Mouse (Mus musculus): ENCODE results near the gene Slc1a6. TPM values are rescaled to one million over a fixed set of nuclear protein-coding genes. Genes with fewer than 3 reads are reported as not detected.
A peak's percentile ranks its signal among the peaks of the same experiment; 100 is the strongest.
"Not testable (repeated sequence)": the region's sequence is repeated elsewhere in the genome, so short reads cannot be mapped to it uniquely, and the experiment has no call there.

The Slc1a6 gene
- polyA plus RNA-seq, 1 experiment from 2014 or later, result 0.13 TPM

GRCm38 (mm10) chr10:78787566-78788087 is 7.3 kb downstream of the Slc1a6 start:
- no peaks in the 10 kb centered on the region for H3K36me3 ChIP-seq (replicated peaks; ENCODE audit: insufficient read depth, low read length)
- TF ChIP-seq EP300 (IDR thresholded peaks at IDR 0.05; ENCODE audit: low read depth), result no peak
- TF ChIP-seq CTCF (IDR thresholded peaks at IDR 0.05; ENCODE audit: low read depth), result no peak
- no peaks in the 10 kb centered on the region for H3K9me3 ChIP-seq (ENCODE audit: low read length)
- no peak overlapping the region for H3K4me3 ChIP-seq (ENCODE audit: low read depth, low read length)
- WGBS (ENCODE audit: insufficient replicate concordance), result 14% methylated on average over 22 of the region's 22 CpGs
- no peak overlapping the region for H3K9ac ChIP-seq (replicated peaks)
- ATAC-seq, result no peak
- H3K27ac ChIP-seq (ENCODE audit: low read depth), result no peak overlapping the region
- no peaks in the 10 kb centered on the region for H3K4me1 ChIP-seq (ENCODE audit: insufficient read depth)
- H3K4me2 ChIP-seq (ENCODE audit: low read depth, low read length), result peak overlapping the region; percentile 44; the same call in 1 of the 2 replicates
- no peaks in the 10 kb centered on the region for H3K27me3 ChIP-seq (ENCODE audit: insufficient read depth, low read length)
- DNase-seq, result no peak

GRCm38 (mm10) chr10:78790561-78790960 is 10.3 kb downstream of the Slc1a6 start:
- WGBS (ENCODE audit: insufficient replicate concordance), result 25% methylated on average over 1 of the region's 1 CpGs
- DNase-seq (no peak), ATAC-seq (no peak)
- no peaks in the 10 kb centered on the region for H3K27me3 ChIP-seq (ENCODE audit: insufficient read depth, low read length)
- H3K4me2 ChIP-seq (ENCODE audit: low read depth, low read length), result no peak overlapping the region
- no peak overlapping the region for H3K27ac ChIP-seq (ENCODE audit: low read depth)
- no peak overlapping the region for H3K4me3 ChIP-seq (ENCODE audit: low read depth, low read length)
- no peaks in the 10 kb centered on the region for H3K9me3 ChIP-seq (ENCODE audit: low read length)
- no peaks in the 10 kb centered on the region for H3K4me1 ChIP-seq (ENCODE audit: insufficient read depth)
- 0 out of 2 replicates have a peak, but pooled peaks have one; percentile 3 for TF ChIP-seq CTCF (IDR thresholded peaks at IDR 0.05; ENCODE audit: low read depth)
- no peak for TF ChIP-seq EP300 (IDR thresholded peaks at IDR 0.05; ENCODE audit: low read depth)
- no peaks in the 10 kb centered on the region for H3K36me3 ChIP-seq (replicated peaks; ENCODE audit: insufficient read depth, low read length)
- no peak overlapping the region for H3K9ac ChIP-seq (replicated peaks)

GRCm38 (mm10) chr10:78801449-78801848 is 21.2 kb downstream of the Slc1a6 start:
- H3K4me1 ChIP-seq (ENCODE audit: insufficient read depth), result no peaks in the 10 kb centered on the region
- DNase-seq (no peak), ATAC-seq (no peak)
- H3K36me3 ChIP-seq (replicated peaks; ENCODE audit: insufficient read depth, low read length), result no peaks in the 10 kb centered on the region
- no peak for TF ChIP-seq EP300 (IDR thresholded peaks at IDR 0.05; ENCODE audit: low read depth)
- no peak for TF ChIP-seq CTCF (IDR thresholded peaks at IDR 0.05; ENCODE audit: low read depth)
- H3K27ac ChIP-seq (ENCODE audit: low read depth), result no peak overlapping the region
- H3K4me3 ChIP-seq (ENCODE audit: low read depth, low read length), result no peak overlapping the region
- 69% methylated on average over 2 of the region's 2 CpGs for WGBS (ENCODE audit: insufficient replicate concordance)
- H3K9me3 ChIP-seq (ENCODE audit: low read length), result no peaks in the 10 kb centered on the region
- H3K9ac ChIP-seq (replicated peaks), result no peak overlapping the region
- no peaks in the 10 kb centered on the region for H3K27me3 ChIP-seq (ENCODE audit: insufficient read depth, low read length)
- no peak overlapping the region for H3K4me2 ChIP-seq (ENCODE audit: low read depth, low read length)

- H3K4me1 ChIP-seq (ENCODE audit: insufficient read depth), result no peaks in the 10 kb centered on the region
Observed at GRCm38 (mm10) chr10:78812358-78813060, 32.2 kb downstream of the Slc1a6 start.

GRCm38 (mm10) chr10:78840456-78840855 is 60.2 kb downstream of the Slc1a6 start:
- ATAC-seq; H3K27ac ChIP-seq (ENCODE audit: low read depth); DNase-seq; H3K27me3 ChIP-seq (ENCODE audit: insufficient read depth, low read length); H3K4me2 ChIP-seq (ENCODE audit: low read depth, low read length); H3K4me1 ChIP-seq (ENCODE audit: insufficient read depth); H3K36me3 ChIP-seq (replicated peaks; ENCODE audit: insufficient read depth, low read length); H3K9me3 ChIP-seq (ENCODE audit: low read length); H3K4me3 ChIP-seq (ENCODE audit: low read depth, low read length); H3K9ac ChIP-seq (replicated peaks): not testable (repeated sequence)
- WGBS (ENCODE audit: insufficient replicate concordance), result 81% methylated on average over 12 of the region's 12 CpGs

More at GRCm38 (mm10) chr10:78812358-78813060, 32.2 kb downstream of the Slc1a6 start:
- Histone ChIP-seq H3K27me3 (ENCODE audit: insufficient read depth, low read length) (no peaks in the 10 kb centered on the region), H3K9me3 (ENCODE audit: low read length) (no peaks in the 10 kb centered on the region), H3K36me3 (replicated peaks; ENCODE audit: insufficient read depth, low read length) (no peaks in the 10 kb centered on the region), H3K4me2 (ENCODE audit: low read depth, low read length) (no peak overlapping the region), H3K27ac (ENCODE audit: low read depth) (no peak overlapping the region), H3K9ac (replicated peaks) (no peak overlapping the region), H3K4me3 (ENCODE audit: low read depth, low read length) (no peak overlapping the region)
- ATAC-seq (no peak), DNase-seq (no peak)
- 56% methylated on average over 6 of the region's 6 CpGs for WGBS (ENCODE audit: insufficient replicate concordance)
- TF ChIP-seq EP300 (IDR thresholded peaks at IDR 0.05; ENCODE audit: low read depth) (no peak), CTCF (IDR thresholded peaks at IDR 0.05; ENCODE audit: low read depth) (no peak)

- WGBS (ENCODE audit: insufficient replicate concordance), result 66% methylated on average over 2 of the region's 2 CpGs
- no peak within 1 kb of the TSS for H3K4me3 ChIP-seq (ENCODE audit: low read depth, low read length)
- no peak for DNase-seq
- 0 out of 2 replicates have a peak, but pooled peaks cover 3% of the 10 kb centered on the region for H3K9me3 ChIP-seq (ENCODE audit: low read length)
- H3K27ac ChIP-seq (ENCODE audit: low read depth), result no peak within 1 kb of the TSS
- TF ChIP-seq CTCF (IDR thresholded peaks at IDR 0.05; ENCODE audit: low read depth), result no peak
- no peak for ATAC-seq
- H3K9ac ChIP-seq (replicated peaks), result no peak within 1 kb of the TSS
- no peak within 1 kb of the TSS for H3K4me2 ChIP-seq (ENCODE audit: low read depth, low read length)
- no peaks in the 10 kb centered on the region for H3K27me3 ChIP-seq (ENCODE audit: insufficient read depth, low read length)
- no peaks in the 10 kb centered on the region for H3K4me1 ChIP-seq (ENCODE audit: insufficient read depth)
- H3K36me3 ChIP-seq (replicated peaks; ENCODE audit: insufficient read depth, low read length), result no peaks in the 10 kb centered on the region
Observed at GRCm38 (mm10) chr10:78852066-78852465, 71.8 kb downstream of the Slc1a6 start, which contains the start of gene Olfr1356. Olfr1356 (minus strand) TSS chr10:78852166.

Other genes starting within 250 kb of the Slc1a6 start
- gene Ilvbl, start 206.2 kb upstream of the Slc1a6 start, polyA plus RNA-seq (2015; fragmentation: Nextera tagmentation; extraction: Ambion mirVana), result 37.1 and 39.1 TPM in 2 replicates
- 1.5 TPM in 2 replicates for gene Syde1, start 188.5 kb upstream of the Slc1a6 start, polyA plus RNA-seq (2015; fragmentation: Nextera tagmentation; extraction: Ambion mirVana)
- gene Olfr1357, start 162.4 kb upstream of the Slc1a6 start, polyA plus RNA-seq (2015; fragmentation: Nextera tagmentation; extraction: Ambion mirVana), result not detected in 2 replicates
- not detected in 2 replicates for gene Casp14, start 62.2 kb upstream of the Slc1a6 start, polyA plus RNA-seq (2015; fragmentation: Nextera tagmentation; extraction: Ambion mirVana)
- not detected in 2 replicates for gene Ccdc105, start 27.4 kb upstream of the Slc1a6 start, polyA plus RNA-seq (2015; fragmentation: Nextera tagmentation; extraction: Ambion mirVana)
- gene Olfr1356, start 71.7 kb downstream of the Slc1a6 start, polyA plus RNA-seq (2015; fragmentation: Nextera tagmentation; extraction: Ambion mirVana), result not detected in 2 replicates
- not detected in 2 replicates for gene Olfr1355, start 95.0 kb downstream of the Slc1a6 start, polyA plus RNA-seq (2015; fragmentation: Nextera tagmentation; extraction: Ambion mirVana)
- gene Olfr1354, start 132.7 kb downstream of the Slc1a6 start, polyA plus RNA-seq (2015; fragmentation: Nextera tagmentation; extraction: Ambion mirVana), result not detected in 2 replicates
- gene Olfr8, start 170.1 kb downstream of the Slc1a6 start, polyA plus RNA-seq (2015; fragmentation: Nextera tagmentation; extraction: Ambion mirVana), result not detected in 2 replicates
- not detected in 2 replicates for gene Olfr1353, start 182.8 kb downstream of the Slc1a6 start, polyA plus RNA-seq (2015; fragmentation: Nextera tagmentation; extraction: Ambion mirVana)
- gene Olfr1352, start 200.6 kb downstream of the Slc1a6 start, polyA plus RNA-seq (2015; fragmentation: Nextera tagmentation; extraction: Ambion mirVana), result not detected in 2 replicates
- not detected in 2 replicates for gene Olfr1351, start 232.0 kb downstream of the Slc1a6 start, polyA plus RNA-seq (2015; fragmentation: Nextera tagmentation; extraction: Ambion mirVana)
- not detected in 2 replicates for gene Olfr57, start 248.2 kb downstream of the Slc1a6 start, polyA plus RNA-seq (2015; fragmentation: Nextera tagmentation; extraction: Ambion mirVana)